Mouse (Mus musculus) forebrain, embryonic 14.5 days (tissue): ENCODE measurements around the gene Tet2. TPM values are rescaled to one million over a fixed set of nuclear protein-coding genes. Genes with fewer than 3 reads are reported as not detected.

Source experiments
- ATAC-seq: fragments of 200-750 bp; cut with Nextera tagmentation; 2 replicates; pipeline ENCODE4 v1.8.0; 2017; ENCODE audit warnings: mild to moderate bottlenecking, moderate library complexity
- DNase-seq: peaks from one replicate; pipeline ENCODE4 v3.0.0-alpha.2; 2015; ENCODE audit warnings: low spot score
- H3K27ac ChIP-seq: fragments of 300-500 bp; sonication (generic); 2 replicates; pipeline ENCODE4 v1.5.1; 2014; ENCODE audit warnings: low read depth, mild to moderate bottlenecking, control low read depth, low read length, moderate library complexity
- H3K27me3 ChIP-seq: fragments of 300-500 bp; sonication (generic); replicated peaks from 2 replicates; pipeline ENCODE4 v1.6.1; 2014; ENCODE audit warnings: low read length, control low read depth, mixed read lengths; ENCODE audit not compliant: control insufficient read depth, insufficient read depth
- H3K36me3 ChIP-seq: fragments of 300-500 bp; sonication (generic); 2 replicates; pipeline ENCODE4 v1.6.1; 2014; ENCODE audit warnings: low read length, control low read depth; ENCODE audit not compliant: control insufficient read depth, insufficient read depth
- H3K4me1 ChIP-seq: fragments of 300-500 bp; sonication (generic); 2 replicates; pipeline ENCODE4 v1.6.1; 2014; ENCODE audit warnings: antibody characterized with exemption, low read length, control low read depth; ENCODE audit not compliant: control insufficient read depth, insufficient read depth
- H3K4me2 ChIP-seq: fragments of 300-500 bp; sonication (generic); 2 replicates; pipeline ENCODE4 v1.6.1; 2014; ENCODE audit warnings: mild to moderate bottlenecking, control low read depth, low read length
- H3K4me3 ChIP-seq: fragments of 300-500 bp; sonication (generic); 2 replicates; pipeline ENCODE4 v1.5.1; 2014; ENCODE audit warnings: low read depth, low read length, control low read depth
- H3K9ac ChIP-seq: fragments of 300-500 bp; sonication (generic); 2 replicates; pipeline ENCODE4 v1.6.1; 2014; ENCODE audit warnings: mild to moderate bottlenecking, low read length, control low read depth, moderate library complexity
- H3K9me3 ChIP-seq: fragments of 300-500 bp; sonication (generic); replicated peaks from 2 replicates; pipeline ENCODE4 v1.6.1; 2016; ENCODE audit warnings: low read length, control low read depth, mixed read lengths; ENCODE audit not compliant: control insufficient read depth
- WGBS: fragments of 180-500 bp; shearing (Covaris S2); extraction: QIAGEN DNeasy Blood & Tissue Kit; methylation state at CpG from one replicate; pipeline ENCODE4 v1.1.7; 2014; 5-methylcytosine and 5-hydroxymethylcytosine counted together
- polyA plus RNA-seq: library from polyadenylated mRNA; unstranded; fragments of >200 nt; fragmentation: Nextera tagmentation; extraction: Ambion mirVana; gene quantifications from 2 replicates; pipeline ENCODE4 v1.2.1, GENCODE M21; 2014

The Tet2 gene
- polyA plus RNA-seq, 1 experiment from 2014 or later = 13.1 TPM

GRCm38 (mm10) chr3:133554092-133554491, 9.2 kb upstream of the Tet2 start:
- no peak for ATAC-seq
- no peak overlapping the region for H3K9ac ChIP-seq
- WGBS = 93% methylated on average over 4 of the region's 4 CpGs

GRCm38 (mm10) chr3:133551941-133552340, 7.0 kb upstream of the Tet2 start:
- H3K9me3 ChIP-seq = no peaks in the 10 kb centered on the region
- DNase-seq (no peak), ATAC-seq (no peak)
- no peak overlapping the region for H3K9ac ChIP-seq
- H3K4me3 ChIP-seq = no peak overlapping the region
- no peaks in the 10 kb centered on the region for H3K4me1 ChIP-seq
- H3K36me3 ChIP-seq = no peaks in the 10 kb centered on the region
- WGBS = 60% methylated on average over 8 of the region's 8 CpGs
- H3K4me2 ChIP-seq = no peak overlapping the region
- no peaks in the 10 kb centered on the region for H3K27me3 ChIP-seq
- H3K27ac ChIP-seq = no peak overlapping the region

More at GRCm38 (mm10) chr3:133554092-133554491, 9.2 kb upstream of the Tet2 start:
- Histone ChIP-seq H3K27me3 (no peaks in the 10 kb centered on the region), H3K4me3 (no peak overlapping the region), H3K9me3 (no peaks in the 10 kb centered on the region), H3K4me1 (no peaks in the 10 kb centered on the region), H3K36me3 (no peaks in the 10 kb centered on the region), H3K27ac (no peak overlapping the region), H3K4me2 (no peak overlapping the region)
- no peak for DNase-seq

GRCm38 (mm10) chr3:133549385-133550170, 4.6 kb upstream of the Tet2 start:
- no peaks in the 10 kb centered on the region for H3K36me3 ChIP-seq
- no peak overlapping the region for H3K4me2 ChIP-seq
- no peak overlapping the region for H3K4me3 ChIP-seq
- WGBS = 73% methylated on average over 7 of the region's 7 CpGs
- no peak overlapping the region for H3K9ac ChIP-seq
- no peak overlapping the region for H3K27ac ChIP-seq
- no peaks in the 10 kb centered on the region for H3K4me1 ChIP-seq
- no peaks in the 10 kb centered on the region for H3K27me3 ChIP-seq
- no peak for DNase-seq
- H3K9me3 ChIP-seq = no peaks in the 10 kb centered on the region
- ATAC-seq = no peak

GRCm38 (mm10) chr3:133548613-133549012, 3.7 kb upstream of the Tet2 start:
- H3K9me3 ChIP-seq = no peaks in the 10 kb centered on the region
- no peak overlapping the region for H3K4me2 ChIP-seq
- no peak for ATAC-seq
- H3K36me3 ChIP-seq = no peaks in the 10 kb centered on the region
- DNase-seq = no peak
- H3K4me3 ChIP-seq = no peak overlapping the region
- no peaks in the 10 kb centered on the region for H3K27me3 ChIP-seq
- WGBS = 78% methylated on average over 2 of the region's 2 CpGs
- H3K4me1 ChIP-seq = no peaks in the 10 kb centered on the region
- no peak overlapping the region for H3K27ac ChIP-seq
- H3K9ac ChIP-seq = no peak overlapping the region

- H3K27me3 ChIP-seq = no peaks in the 10 kb centered on the region
- no peaks in the 10 kb centered on the region for H3K36me3 ChIP-seq
- no peak for ATAC-seq
- no peaks in the 10 kb centered on the region for H3K9me3 ChIP-seq
- no peak overlapping the region for H3K4me3 ChIP-seq
- peaks cover 5% of the 10 kb centered on the region; the same call in 1 of the 2 replicates for H3K4me1 ChIP-seq
- WGBS = 73% methylated on average over 2 of the region's 2 CpGs
- H3K9ac ChIP-seq = no peak overlapping the region
- H3K27ac ChIP-seq = no peak overlapping the region
- no peak for DNase-seq
- H3K4me2 ChIP-seq = no peak overlapping the region
Observed at GRCm38 (mm10) chr3:133546790-133547189, 1.9 kb upstream of the Tet2 start.

- Histone ChIP-seq H3K36me3 (no peaks in the 10 kb centered on the region), H3K27me3 (no peaks in the 10 kb centered on the region), H3K4me3 (peak overlapping the region; percentile 77), H3K4me1 (peaks cover 6% of the 10 kb centered on the region; the same call in 1 of the 2 replicates), H3K27ac (no peak overlapping the region), H3K9ac (no peak overlapping the region; the same call in 1 of the 2 replicates), H3K9me3 (no peaks in the 10 kb centered on the region), H3K4me2 (peak overlapping the region; percentile 69)
- WGBS = 9% methylated on average over 6 of the region's 6 CpGs
- DNase-seq (no peak), ATAC-seq (no peak)
Observed at GRCm38 (mm10) chr3:133545304-133545666, 346 bp upstream of the Tet2 start.

GRCm38 (mm10) chr3:133544131-133544550, 798 bp downstream of the Tet2 start:
- no peaks in the 10 kb centered on the region for H3K36me3 ChIP-seq
- peak overlapping the region; percentile 69 for H3K4me2 ChIP-seq
- peak overlapping the region; percentile 92 for H3K9ac ChIP-seq
- WGBS = 0% methylated on average over 24 of the region's 52 CpGs
- H3K27me3 ChIP-seq = no peaks in the 10 kb centered on the region
- H3K4me1 ChIP-seq = peaks cover 6% of the 10 kb centered on the region; the same call in 1 of the 2 replicates
- no peaks in the 10 kb centered on the region for H3K9me3 ChIP-seq
- ATAC-seq = peak; percentile 96
- DNase-seq = peak; percentile 98
- peak overlapping the region; percentile 77 for H3K4me3 ChIP-seq
- peak overlapping the region; percentile 94 for H3K27ac ChIP-seq

- WGBS = under 1% methylated on average over 21 of the region's 21 CpGs
- Histone ChIP-seq H3K9me3 (no peaks in the 10 kb centered on the region), H3K27ac (peak overlapping the region; percentile 94), H3K4me3 (peak overlapping the region; percentile 77), H3K9ac (peak overlapping the region; percentile 92), H3K27me3 (no peaks in the 10 kb centered on the region), H3K4me2 (peak overlapping the region; percentile 69), H3K36me3 (peaks cover 3% of the 10 kb centered on the region), H3K4me1 (peaks cover 6% of the 10 kb centered on the region; the same call in 1 of the 2 replicates)
- ATAC-seq (peak; percentile 16; the same call in 1 of the 2 replicates), DNase-seq (peak; percentile 72)
Observed at GRCm38 (mm10) chr3:133543101-133544020, 1.6 kb downstream of the Tet2 start.
